Comparison of ENCODE assay signal across 28 mouse cellular contexts in genomic region chr5:108414711-108415110, GRCm38 (mm10). TPM values are rescaled to one million over a fixed set of nuclear protein-coding genes. Genes with fewer than 3 reads are reported as not detected.
DNase-seq lines count a peak whose midpoint lies in the region; ATAC-seq and TF ChIP-seq lines count a peak whose summit lies in the region.
"Had no signal": no experiment of that assay in that cellular context is flagged by ENCODE, and none has a peak within 500 bp of the region (broad histone marks: within the 10 kb centered on the region; RNA-seq: fewer than 3 reads in every experiment).

No protein-coding gene starts in this region.

- H3K4me1 ChIP-seq in bone marrow macrophage, adult 2 months (ENCODE audit: control insufficient read depth, insufficient read depth, low read length): peaks cover 22% of the 10 kb centered on the region
- no peaks in the 10 kb centered on the region for H3K4me1 ChIP-seq in lung, adult 2 months (ENCODE audit: control insufficient read depth, insufficient read depth, low read length)
- H3K4me1 ChIP-seq: embryonic facial prominence, embryonic 12.5 days; embryonic facial prominence, embryonic 15.5 days; heart, embryonic 12.5 days; heart, embryonic 15.5 days had no signal

- no peak for DNase-seq in right cerebral cortex, postnatal 25 days
- no peak for DNase-seq in lung, adult 2 months
- DNase-seq: adrenal gland, postnatal 10 days; cerebellum, adult 18-20 months; cerebellum, adult 9-10 months; cerebellum, postnatal 14 days; gastrocnemius, postnatal 10 days; gastrocnemius, postnatal 36 days; heart, postnatal 10 days; heart, postnatal 36 days had no signal

- peak overlapping the region; percentile 54 for H3K27ac ChIP-seq in bone marrow macrophage, adult 2 months (ENCODE audit: insufficient read depth, low read depth, low read length)
- H3K27ac ChIP-seq: embryonic facial prominence, embryonic 12.5 days; embryonic facial prominence, embryonic 15.5 days; heart, embryonic 15.5 days; hindbrain, embryonic 14.5 days; hindbrain, postnatal 0 days had no signal

- TF ChIP-seq POLR2A in bone marrow macrophage, adult 2 months (IDR thresholded peaks at IDR 0.05; ENCODE audit: borderline replicate concordance, low read depth, low read length): no peak
- no peak for TF ChIP-seq POLR2A in lung, adult 2 months (IDR thresholded peaks at IDR 0.05; ENCODE audit: borderline replicate concordance, extremely low read depth, low read depth, low read length)

- no peak for TF ChIP-seq CTCF in bone marrow macrophage, adult 2 months (IDR thresholded peaks at IDR 0.05; ENCODE audit: low read depth, low read length)
- no peak for TF ChIP-seq CTCF in lung, adult 2 months (IDR thresholded peaks at IDR 0.05; ENCODE audit: insufficient read depth, low read length)

- ATAC-seq in hematopoietic stem cell, adult 5-6 weeks (replicated peaks in 1 of 2; ENCODE audit: insufficient read depth in 1 of 2, low FRiP score in 2 of 2, low TSS enrichment in 1 of 2, low read depth in 1 of 2, poor library complexity in 2 of 2, severe bottlenecking in 2 of 2): peak; percentile 21 to 42; a peak in 1 of 4 replicates
- peak; percentile 71 for ATAC-seq in megakaryocyte progenitor cell, adult 5-6 weeks (replicated peaks; ENCODE audit: poor library complexity)
- no peak for ATAC-seq in cerebellum, adult (ENCODE audit: insufficient number of reproducible peaks, low FRiP score, low TSS enrichment)
- ATAC-seq: forebrain, embryonic 14.5 days; hindbrain, postnatal 0 days; inflammation-experienced regulatory T-cells, adult 6 months; intestine, embryonic 16.5 days; Patski had no signal

- 57% methylated on average over 2 of the region's 2 CpGs for WGBS in lung, adult 2 months

- H3K4me3 ChIP-seq in bone marrow macrophage, adult 2 months (ENCODE audit: insufficient read depth, low read length): no peak overlapping the region
- no peak overlapping the region for H3K4me3 ChIP-seq in lung, adult 2 months (replicated peaks; ENCODE audit: extremely low read depth, low read depth, low read length)
- H3K4me3 ChIP-seq: embryonic facial prominence, embryonic 12.5 days; embryonic facial prominence, embryonic 15.5 days; heart, embryonic 12.5 days; heart, embryonic 15.5 days had no signal

RNA-seq across cellular contexts. Expression of gene Atp5k, which starts 19.5 kb away (rescaled TPM):
- 222 and 238 TPM in 2 replicates for polyA plus RNA-seq in bone marrow macrophage, adult 2 months (2012; ENCODE audit: insufficient read depth, insufficient read length, missing spikeins)
- total RNA-seq in hematopoietic stem cell, adult 5-6 weeks (2017): 109 and 213 TPM in 2 replicates
- total RNA-seq in megakaryocyte progenitor cell, adult 5-6 weeks (2015): 245 and 275 TPM in 2 replicates
- total RNA-seq in megakaryocyte progenitor cell, adult 5-6 weeks (2017): 222 and 254 TPM in 2 replicates
- polyA plus RNA-seq in lung, adult 2 months (2012; rRNA removed): 19.3 and 33.6 TPM in 2 replicates

RNA-seq across cellular contexts. Expression of gene Pde6b, which starts 26.5 kb away (rescaled TPM):
- polyA plus RNA-seq in bone marrow macrophage, adult 2 months (2012; ENCODE audit: insufficient read depth, insufficient read length, missing spikeins): not detected in 2 replicates
- total RNA-seq in hematopoietic stem cell, adult 5-6 weeks (2017): 0.30 TPM in 1 of 2 replicates, not detected in the other
- not detected in 2 replicates for total RNA-seq in megakaryocyte progenitor cell, adult 5-6 weeks (2015)
- not detected in 2 replicates for total RNA-seq in megakaryocyte progenitor cell, adult 5-6 weeks (2017)
- not detected in 2 replicates for polyA plus RNA-seq in lung, adult 2 months (2012; rRNA removed)
- total RNA-seq: adrenal gland, adult 18-20 months; adrenal gland, postnatal 10 days; adrenal gland, postnatal 4 days; gastrocnemius, postnatal 10 days; gastrocnemius, postnatal 36 days; heart, postnatal 10 days; heart, postnatal 36 days; hindbrain, postnatal 0 days had no signal
- polyA plus RNA-seq: brain, embryonic 14.5 days; forebrain, embryonic 14.5 days had no signal

RNA-seq across cellular contexts. Expression of gene Mfsd7a, which starts 34.0 kb away (rescaled TPM):
- polyA plus RNA-seq in bone marrow macrophage, adult 2 months (2012; ENCODE audit: insufficient read depth, insufficient read length, missing spikeins): 8.7 and 9.8 TPM in 2 replicates
- total RNA-seq in hematopoietic stem cell, adult 5-6 weeks (2017): 0.30 and 0.81 TPM in 2 replicates
- 0.59 and 1.6 TPM in 2 replicates for total RNA-seq in megakaryocyte progenitor cell, adult 5-6 weeks (2015)
- total RNA-seq in megakaryocyte progenitor cell, adult 5-6 weeks (2017): 1.1 and 1.2 TPM in 2 replicates
- 6.8 and 9.7 TPM in 2 replicates for polyA plus RNA-seq in lung, adult 2 months (2012; rRNA removed)
- polyA plus RNA-seq: hindbrain, embryonic 11.5 days; inflammation-experienced regulatory T-cells, adult 6 months had no signal

RNA-seq across cellular contexts. Expression of gene Pcgf3, which starts 46.3 kb away (rescaled TPM):
- 16.9 and 23.9 TPM in 2 replicates for polyA plus RNA-seq in bone marrow macrophage, adult 2 months (2012; ENCODE audit: insufficient read depth, insufficient read length, missing spikeins)
- 12.3 and 19.4 TPM in 2 replicates for total RNA-seq in hematopoietic stem cell, adult 5-6 weeks (2017)
- total RNA-seq in megakaryocyte progenitor cell, adult 5-6 weeks (2015): 15.8 and 21.1 TPM in 2 replicates
- 7.6 and 10.6 TPM in 2 replicates for total RNA-seq in megakaryocyte progenitor cell, adult 5-6 weeks (2017)
- 7.4 and 11.1 TPM in 2 replicates for polyA plus RNA-seq in lung, adult 2 months (2012; rRNA removed)

RNA-seq across cellular contexts. Expression of gene Gm42517, which starts 47.0 kb away (rescaled TPM):
- polyA plus RNA-seq in bone marrow macrophage, adult 2 months (2012; ENCODE audit: insufficient read depth, insufficient read length, missing spikeins): not detected in 2 replicates
- 0.13 TPM in 1 of 2 replicates, not detected in the other for total RNA-seq in hematopoietic stem cell, adult 5-6 weeks (2017)
- not detected in 2 replicates for total RNA-seq in megakaryocyte progenitor cell, adult 5-6 weeks (2015)
- not detected in 2 replicates for total RNA-seq in megakaryocyte progenitor cell, adult 5-6 weeks (2017)
- 1.7 and 2.3 TPM in 2 replicates for polyA plus RNA-seq in lung, adult 2 months (2012; rRNA removed)
- polyA plus RNA-seq: embryonic facial prominence, embryonic 12.5 days; heart, embryonic 12.5 days; heart, embryonic 15.5 days; inflammation-experienced regulatory T-cells, adult 6 months had no signal
